Mouse (Mus musculus) small intestine, adult 2 months (tissue): Measurements from ENCODE around the gene Ube4b.

ENCODE experiments used
- CTCF ChIP-seq: fragments of 200-500 bp; IDR thresholded peaks from 2 replicates; pipeline ENCODE4 v1.5.1; 2012; ENCODE audit warnings: low read depth, mild to moderate bottlenecking, control low read depth, inconsistent platforms, low read length, moderate library complexity, mixed read lengths; ENCODE audit not compliant: insufficient replicate concordance, insufficient read length; ENCODE audit errors: extremely low read depth
- POLR2A ChIP-seq: fragments of 200-500 bp; IDR thresholded peaks from 2 replicates; pipeline ENCODE4 v1.6.1; 2012; ENCODE audit warnings: low read depth, mild to moderate bottlenecking, control low read depth, inconsistent platforms, low read length, moderate library complexity

- no peak for TF ChIP-seq CTCF
- TF ChIP-seq POLR2A, result no peak
Measured at GRCm38 (mm10) chr4:149408331-149408730, 18.2 kb downstream of the Ube4b start.
